Mouse (Mus musculus): ENCODE measurements around the gene Upk3a.
"Not testable (repeated sequence)": the region's sequence is repeated elsewhere in the genome, so short reads cannot be mapped to it uniquely, and the experiment has no call there.

Upk3a gene

DNA sequence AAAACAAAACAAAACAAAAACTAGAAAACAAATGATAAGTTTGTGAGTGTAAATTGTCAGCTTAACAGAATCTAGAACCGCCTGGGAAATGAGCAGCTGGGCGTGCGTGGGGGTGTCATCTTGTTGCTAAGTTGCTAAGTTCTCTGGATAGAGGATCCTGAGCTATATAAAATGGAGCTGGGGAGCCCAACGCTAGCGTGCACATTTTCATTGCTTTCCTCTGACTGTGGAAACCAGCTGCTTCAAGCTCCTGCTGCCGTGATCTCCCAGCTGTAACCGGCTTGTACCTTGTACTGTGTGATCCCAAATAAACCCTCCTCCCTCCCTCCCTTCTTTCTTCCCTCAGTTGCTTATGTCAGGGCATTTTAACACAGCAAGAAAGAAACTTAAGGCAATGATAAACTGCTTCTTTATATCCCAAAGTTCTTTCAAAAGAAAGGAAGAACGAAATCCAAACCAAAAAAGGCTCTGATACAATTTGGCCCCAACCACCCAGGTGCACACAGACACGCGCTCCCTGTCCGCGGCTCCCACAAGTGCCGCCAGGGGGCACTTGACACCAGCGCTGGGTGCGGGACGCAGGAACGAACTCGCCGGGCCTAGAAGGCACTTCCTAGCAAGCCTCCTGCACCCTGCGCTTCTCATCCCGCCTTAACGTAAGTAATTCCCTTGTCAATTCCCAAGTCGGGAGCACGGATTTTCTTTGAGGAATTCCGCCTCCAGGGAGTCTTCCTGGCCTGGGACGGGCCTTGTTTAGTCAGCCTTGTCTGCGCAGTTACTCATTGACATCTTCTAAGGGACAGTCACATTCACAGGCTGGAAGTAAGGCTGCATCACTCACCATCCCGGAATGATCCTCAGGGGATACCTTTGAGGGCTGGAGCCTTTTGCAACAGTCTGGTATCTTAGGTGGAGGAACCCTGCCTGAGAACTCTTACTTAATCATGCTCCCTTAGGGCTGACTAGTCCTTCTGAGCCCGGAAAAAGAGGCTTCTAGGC is 15.7 kb upstream of the Upk3a start:
- DNase-seq = peak; percentile 88 to 92

DNA sequence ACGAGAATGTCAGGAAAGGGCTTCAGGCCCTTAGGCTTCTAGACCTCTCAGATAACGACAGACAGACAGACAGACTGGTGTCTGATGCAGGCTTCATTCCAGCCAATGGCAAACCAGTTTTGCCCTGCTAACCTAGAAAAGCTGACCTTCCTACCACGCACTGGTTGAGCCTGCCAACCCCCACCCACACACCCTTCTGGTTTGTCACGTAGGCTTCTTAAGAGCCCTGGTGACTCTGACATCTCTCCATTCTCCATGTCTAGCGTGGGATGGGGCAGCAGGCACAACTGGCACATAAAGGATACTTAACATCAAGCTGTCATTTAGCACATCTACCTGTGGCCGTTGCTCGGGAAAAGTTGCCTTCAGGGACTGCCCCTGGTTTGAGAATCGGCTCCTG is 7.3 kb upstream of the Upk3a start:
- no peak for DNase-seq

DNA sequence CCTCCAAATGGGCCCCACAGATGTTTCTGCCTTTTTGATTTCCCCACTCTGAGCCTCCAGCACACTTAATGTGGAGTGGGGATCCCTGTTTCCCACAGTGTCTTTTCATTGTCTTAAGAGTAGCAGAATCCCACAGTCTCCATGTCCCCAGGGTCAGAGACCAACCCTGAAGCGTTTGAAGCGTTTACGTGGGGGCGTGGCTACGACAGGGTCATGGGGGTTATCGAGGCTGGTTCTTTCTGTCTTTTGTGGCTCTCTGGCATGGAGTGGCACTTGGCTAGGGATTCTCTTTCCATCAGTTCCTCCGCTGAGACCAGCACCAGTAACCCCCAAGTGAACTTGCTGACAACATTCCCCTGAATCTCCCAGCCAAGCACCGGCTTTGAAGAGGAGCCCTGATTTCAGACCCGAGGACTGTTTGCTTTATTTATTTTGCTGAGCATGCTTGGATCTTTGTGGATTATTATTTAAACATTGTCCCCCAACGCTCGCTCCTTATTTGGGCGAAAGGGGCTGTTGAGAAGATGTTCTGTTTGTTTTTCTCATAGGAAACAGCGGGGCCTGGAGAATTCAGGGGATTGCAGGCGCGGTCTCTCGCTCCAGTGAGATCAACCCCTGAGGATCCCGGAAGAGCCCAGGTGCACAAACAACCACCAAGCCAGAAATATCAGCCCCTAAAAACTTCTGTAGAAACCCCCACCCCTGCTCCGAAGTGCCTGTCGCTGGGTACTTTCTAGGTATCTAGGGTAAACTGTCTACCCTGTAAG is 4.9 kb upstream of the Upk3a start:
- peak; percentile 24 to 42 for DNase-seq

DNA sequence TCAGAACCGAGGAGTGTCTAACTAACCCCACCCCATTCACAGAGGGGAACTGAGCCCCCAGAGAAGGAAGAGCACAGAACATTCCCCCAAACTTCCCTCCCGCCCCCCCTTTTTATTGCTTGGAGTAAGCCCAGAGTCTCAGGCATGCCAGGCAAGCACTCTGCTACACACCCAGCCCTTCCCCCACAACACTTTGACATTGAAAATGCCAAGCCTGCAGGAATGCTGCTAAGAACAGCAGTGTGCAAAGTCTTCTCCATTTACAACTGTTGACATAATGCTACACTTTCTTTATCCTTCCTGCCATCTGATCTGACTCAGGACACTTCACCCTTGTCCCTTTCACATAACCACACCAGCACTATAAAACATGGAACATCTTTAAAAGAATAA is 4.3 kb upstream of the Upk3a start:
- DNase-seq = peak; percentile 54 to 65

DNA sequence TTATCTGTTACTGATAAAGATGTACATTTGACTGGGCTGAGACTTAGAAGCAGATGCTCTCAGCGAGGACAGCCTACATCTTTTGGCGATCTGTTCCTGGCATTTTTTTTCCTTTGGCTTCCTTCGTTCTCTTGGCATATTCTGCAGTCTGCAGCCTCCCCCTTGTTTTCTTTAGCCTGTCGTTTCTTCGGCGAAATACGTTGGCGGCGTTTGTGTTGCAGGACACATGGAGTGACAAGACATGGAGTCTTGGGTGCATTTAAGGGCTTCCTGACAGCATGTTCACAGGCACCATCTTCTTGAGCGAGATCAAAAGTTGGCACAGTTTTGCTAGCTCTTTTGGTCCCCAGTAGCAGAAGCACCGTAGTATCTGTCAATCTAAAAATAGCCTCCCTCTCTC is 1.2 kb upstream of the Upk3a start:
- no peak for DNase-seq

DNA sequence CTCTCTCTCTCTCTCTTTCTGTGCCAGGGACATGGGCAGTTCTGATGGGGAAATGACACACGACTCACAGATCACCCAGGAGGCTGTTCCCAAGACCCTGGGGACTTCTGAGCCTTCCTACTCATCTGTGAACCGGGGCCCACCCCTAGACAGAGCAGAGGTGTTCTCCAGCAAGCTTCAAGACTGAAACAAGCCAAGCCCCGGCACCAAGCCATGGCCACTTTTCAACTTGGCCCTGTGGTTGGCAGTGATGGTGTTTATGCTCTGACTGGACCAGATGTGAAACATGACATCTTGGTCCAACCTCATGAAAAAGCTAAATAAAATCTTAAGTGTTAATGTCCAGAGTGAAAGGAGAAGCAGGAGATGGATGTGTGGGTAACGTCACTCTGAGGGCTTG is 5.3 kb downstream of the Upk3a start:
- no peak for DNase-seq

DNA sequence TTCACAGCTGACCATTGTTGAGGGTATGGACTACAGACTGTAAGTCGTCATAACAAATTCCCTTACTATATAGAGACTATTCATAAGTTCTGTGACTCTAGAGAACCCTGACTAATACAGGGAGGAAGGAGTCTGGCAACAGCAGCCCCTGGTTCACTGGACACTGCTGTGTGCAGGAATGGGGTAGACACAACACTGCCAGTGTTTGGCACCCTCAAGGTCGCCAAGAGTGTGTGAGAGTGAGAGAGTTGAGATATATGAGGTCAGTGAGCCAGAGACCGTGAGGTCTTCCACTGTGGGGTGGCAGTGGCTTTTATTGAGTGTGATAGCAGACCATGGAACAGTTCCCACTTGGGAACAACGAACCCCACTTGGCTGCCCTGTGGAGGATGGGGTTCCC is 9.3 kb downstream of the Upk3a start:
- no peak for DNase-seq

DNA sequence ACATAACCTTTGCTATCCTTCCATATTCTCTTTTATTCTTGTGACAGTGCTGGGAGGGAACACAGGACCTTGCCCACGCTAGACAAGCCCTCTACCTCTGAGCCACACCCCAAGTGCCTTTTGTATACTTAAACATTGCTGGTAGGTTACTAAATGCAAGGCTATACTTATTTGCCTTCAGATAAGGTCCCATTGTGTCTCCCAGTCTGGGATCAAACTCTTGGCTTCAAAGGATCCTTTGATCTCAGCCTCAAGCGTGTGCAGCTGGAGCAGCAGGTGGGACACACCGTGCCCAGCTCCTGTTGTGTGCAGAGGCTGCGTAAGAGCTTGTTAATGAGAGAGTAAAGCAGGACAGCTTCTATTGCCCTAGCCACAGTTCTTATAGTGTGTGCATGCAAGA is 10.8 kb downstream of the Upk3a start:
- DNase-seq = no peak

DNA sequence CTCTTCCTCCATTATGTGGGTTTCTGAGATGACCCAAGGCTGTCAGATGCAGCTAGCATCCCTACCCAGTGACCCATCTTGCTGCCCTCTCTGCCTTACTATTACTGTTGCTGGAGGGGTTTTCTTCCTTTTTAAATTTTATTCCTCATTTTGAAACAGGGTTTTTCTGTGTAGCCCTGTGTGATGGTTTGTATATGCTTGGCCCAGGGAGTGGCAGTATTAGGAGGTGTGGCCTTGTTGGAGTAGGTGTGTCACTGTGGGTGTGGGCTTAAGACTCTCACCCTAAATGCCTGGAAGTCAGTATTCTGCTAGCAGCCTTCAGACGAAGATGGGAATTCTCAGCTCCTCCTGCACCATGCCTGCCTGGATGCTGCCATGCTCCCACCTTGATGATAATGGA is 11.7 kb downstream of the Upk3a start, which contains the start of gene Fam118a:
Fam118a (plus strand) TSS at position 301 of the 400 bp plus-strand sequence.
- DNase-seq = not testable (repeated sequence)

DNA sequence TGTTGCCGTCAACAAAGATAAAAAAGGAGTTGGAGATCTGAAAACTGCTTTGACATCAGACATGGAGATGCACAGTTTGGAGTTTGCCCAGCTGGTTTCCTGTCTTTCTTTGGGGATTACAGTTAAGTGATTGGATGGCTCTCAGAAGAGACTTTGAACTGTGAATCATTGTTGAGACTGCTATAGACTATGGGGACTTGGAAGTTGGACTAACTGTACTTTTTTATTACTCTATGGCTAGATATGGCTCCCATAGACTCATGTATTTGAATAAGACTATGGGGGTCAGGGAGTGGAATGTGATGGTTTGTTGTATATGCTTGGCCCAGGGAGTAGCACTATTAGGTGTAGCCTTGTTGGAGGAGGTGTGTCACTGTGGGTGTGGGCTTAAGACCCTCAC is 13.7 kb downstream of the Upk3a start:
- not testable (repeated sequence) for DNase-seq

DNA sequence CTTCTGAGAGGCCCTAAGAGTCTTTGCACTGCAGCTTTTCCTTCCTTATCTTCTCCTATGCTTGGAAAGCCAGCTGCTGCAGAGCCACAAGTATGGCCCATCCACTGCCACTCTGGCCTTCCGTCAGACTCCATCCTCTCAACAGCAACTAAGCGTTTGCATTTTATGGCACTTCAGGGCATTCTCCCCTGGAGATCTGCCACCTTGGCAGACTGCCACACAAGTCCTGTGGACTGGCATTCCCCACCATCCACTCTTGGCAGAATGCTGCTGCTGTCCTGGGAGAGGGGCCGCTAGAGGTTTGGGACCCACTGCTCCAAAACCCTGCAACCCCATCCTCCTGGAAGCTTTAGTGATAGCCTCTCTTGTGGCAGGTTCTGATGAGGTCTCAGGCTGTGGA is 14.9 kb downstream of the Upk3a start:
- peak; percentile 22 to 46 for DNase-seq

DNA sequence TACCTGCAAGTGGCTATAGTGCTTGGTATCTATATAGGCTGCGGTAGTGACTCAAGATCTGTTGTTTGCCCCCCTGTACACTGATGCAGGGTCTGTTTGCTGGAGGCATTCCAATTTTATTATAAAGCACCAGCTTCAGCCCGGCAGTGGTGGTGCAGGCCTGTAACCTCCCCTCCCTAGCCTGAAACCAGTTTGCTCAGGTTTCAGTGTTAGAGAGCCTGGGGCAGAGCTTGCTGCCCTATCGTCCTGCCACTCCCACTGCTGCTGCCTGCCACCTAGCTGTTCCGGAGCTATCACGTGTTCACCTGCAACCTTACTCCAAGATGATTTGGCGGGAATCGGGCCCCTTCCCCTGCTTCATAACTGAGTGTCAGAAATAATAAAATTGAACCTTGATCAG is 17.0 kb downstream of the Upk3a start:
- peak; percentile 41 to 62 for DNase-seq

DNA sequence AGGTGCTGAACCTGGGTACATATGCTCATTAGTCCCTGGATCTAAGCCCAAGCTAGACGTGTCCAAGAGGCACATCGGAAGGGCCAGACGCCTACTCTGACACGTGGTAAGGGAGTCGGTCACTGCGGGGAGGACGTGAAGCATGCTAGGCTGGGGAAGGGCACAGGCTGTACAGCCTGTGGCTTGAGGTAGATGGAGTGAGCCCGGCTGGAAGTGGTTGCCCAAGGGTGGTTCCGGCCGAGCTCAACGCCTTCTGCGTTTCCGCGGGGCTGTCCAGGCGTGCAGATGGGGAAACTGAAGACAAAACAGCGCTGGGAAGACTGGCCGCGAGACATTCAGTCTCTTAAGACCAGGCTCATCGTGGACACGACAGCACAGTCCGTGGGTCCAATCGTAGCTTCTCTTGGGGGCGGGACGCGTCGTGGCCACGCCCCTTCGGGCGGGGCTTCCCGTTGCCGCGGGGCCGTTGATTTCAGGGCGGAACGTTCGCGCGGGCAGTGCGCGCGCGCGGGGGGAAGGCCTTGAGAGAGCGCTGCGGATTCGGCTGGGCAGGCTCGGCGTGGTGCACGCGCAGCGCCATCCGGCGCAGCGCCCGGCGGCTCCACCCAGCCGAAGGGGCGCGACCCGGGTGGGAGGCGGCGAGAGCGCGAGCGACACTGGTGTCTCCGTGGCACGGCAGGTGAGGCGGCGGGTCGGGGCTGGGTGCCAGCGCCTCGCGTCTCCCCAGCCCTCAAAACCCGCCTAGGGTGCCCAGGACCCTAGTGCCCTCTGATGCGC is 19.8 kb downstream of the Upk3a start:
- DNase-seq = peak; percentile 98 to 99

DNA sequence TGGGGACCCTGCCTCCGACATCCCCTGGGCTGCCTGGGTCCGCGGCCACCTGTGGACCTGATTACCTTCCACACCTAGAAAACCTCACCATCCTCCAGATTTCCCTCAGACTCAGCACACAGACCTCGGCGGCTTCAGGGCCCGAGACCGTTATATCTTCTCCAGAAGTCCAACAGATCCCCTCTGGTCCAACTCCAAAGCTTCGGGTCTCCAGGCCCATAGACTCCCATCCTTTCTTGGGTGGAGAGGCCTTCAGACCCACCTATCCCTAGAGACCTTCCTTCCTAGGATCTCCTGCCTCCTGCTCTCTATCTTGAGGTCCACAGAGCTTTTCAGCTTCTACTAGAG is 20.4 kb downstream of the Upk3a start:
- no peak for DNase-seq

DNA sequence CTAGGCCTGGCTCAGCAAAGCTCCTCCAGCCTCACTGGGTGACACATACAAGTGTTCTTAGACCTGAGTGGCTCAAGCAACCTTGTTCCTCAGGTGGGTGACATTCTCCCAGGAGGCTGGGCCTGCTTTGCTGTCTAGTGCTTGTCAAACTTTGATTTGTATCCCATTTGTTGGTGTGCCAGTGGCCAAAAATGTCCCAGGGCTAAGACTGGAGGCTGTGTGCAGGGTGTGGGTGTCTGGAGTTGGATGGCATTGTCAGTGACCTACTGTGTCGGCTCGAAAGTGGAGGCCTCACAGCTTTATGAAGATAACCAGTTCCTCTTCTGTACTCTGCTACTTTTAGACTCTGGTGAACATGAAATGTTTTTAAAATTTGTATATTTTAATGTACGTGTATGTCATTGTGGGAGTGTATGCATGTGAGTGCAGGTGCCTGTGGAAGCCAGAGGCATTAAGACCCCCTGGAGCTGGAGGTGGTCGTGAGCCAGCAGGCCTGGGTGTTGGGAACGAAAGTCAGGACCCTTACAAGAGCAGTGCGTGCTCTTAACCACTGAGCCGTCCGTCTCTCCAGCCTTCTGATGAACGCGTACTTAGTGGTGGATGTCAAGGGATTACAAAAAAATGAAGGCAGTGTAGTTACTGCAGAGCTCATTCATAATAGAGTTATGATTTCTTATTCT is 24.7 kb downstream of the Upk3a start:
- DNase-seq = no peak

DNA sequence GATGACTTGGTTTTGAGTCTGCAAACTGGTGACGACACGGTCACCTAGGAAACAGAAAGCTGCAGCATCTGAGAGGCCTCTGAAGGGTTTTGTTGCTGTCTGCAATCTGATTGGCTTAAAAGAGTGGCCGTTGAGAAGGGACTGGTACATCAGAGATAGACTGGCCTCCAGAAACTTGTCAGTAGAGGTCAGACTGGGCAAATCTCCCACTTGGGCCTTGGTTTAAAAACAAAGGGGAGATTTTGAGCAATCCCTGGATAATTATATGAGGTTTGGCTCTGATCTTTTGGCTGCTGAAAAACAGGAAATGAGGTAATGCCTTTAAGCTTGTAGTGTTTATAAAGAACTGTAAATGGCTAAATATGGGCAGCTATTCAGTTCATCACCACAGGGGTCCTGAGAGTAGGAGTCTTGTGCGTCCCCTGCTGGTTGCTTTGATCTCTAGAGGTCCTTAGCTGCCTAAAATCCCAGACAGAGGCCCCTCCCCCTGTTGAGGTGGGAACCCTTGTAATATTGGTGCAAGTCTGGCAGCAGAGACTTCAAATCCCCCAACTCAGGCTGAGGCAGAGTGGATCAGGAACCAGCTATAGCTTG is 25.5 kb downstream of the Upk3a start:
- peak; percentile 82 to 90 for DNase-seq

DNA sequence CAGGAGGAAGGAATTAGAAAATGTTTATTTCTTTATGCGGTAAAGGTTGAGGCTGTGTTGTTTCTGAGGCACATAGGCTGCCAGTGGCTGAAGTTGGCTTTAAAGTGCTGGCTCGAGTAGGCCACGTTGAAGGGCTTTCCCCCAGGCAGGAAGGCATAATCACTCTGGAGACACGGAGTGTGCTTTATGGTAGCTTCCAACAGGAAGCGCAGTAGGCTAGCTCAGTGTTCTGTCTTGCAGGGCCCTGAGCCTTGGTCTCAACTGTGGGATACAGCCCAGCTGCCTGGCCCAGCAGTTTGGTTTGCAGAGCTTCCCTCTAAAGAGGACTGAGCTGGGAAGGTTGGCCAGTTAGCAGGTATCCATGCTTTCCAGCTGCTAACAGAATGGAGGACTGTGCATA is 26.2 kb downstream of the Upk3a start:
- DNase-seq = peak in 1 of 2 experiments; percentile 20

DNA sequence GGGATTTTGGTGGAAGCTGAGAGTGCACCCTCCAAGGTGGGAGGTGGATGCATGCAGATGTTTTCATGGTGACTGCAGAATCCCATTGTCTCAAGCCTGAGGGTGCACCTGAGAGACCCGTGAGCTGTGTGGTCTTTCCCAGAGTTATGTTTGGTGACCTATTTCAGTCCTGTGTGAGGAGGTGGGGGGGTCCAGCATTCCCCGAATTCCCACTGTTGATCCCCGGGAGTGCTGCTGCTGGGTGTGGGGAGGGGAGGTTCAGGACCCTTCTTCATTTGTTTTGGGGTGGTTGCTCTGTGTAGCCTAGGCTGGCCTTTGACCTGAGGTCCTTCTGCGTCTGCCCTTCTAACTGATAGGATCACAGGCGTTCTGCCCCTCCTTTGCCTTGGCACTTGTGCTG is 26.8 kb downstream of the Upk3a start:
- DNase-seq = no peak

DNA sequence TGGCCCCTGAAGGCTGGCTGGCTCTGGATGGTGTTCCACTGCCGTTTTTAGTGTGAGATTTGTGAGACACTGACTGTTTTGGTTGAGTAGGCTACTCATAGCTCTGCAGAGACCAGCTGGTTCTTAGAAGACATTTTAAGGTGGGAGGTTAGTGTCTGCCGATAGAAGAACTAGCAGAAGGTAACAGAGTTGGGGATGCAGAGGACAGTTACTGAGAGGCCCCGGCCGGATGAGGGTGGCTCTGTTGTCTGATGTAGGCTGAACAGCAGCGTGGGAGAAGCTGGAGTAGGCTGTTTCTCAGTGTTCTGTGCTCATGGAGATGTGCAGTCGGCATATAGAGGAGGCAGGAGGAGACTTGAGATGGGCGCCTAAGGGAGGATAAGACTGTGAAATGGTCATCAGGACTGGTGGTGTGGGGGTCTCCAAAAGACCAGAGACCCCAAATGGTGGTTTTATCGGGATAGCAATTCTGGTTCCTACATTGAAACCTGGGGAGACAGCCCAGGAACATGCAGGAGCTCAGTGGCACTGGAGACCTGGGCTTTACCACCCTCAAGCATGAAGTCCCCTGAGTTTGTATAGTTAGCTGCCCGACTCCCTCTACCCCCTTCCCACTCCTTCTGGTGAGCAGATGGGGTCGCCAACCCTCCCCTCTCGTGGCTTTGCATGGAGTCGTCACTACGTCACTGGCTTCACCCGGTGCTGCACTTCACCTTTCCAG is 29.4 kb downstream of the Upk3a start:
- no peak for DNase-seq

DNA sequence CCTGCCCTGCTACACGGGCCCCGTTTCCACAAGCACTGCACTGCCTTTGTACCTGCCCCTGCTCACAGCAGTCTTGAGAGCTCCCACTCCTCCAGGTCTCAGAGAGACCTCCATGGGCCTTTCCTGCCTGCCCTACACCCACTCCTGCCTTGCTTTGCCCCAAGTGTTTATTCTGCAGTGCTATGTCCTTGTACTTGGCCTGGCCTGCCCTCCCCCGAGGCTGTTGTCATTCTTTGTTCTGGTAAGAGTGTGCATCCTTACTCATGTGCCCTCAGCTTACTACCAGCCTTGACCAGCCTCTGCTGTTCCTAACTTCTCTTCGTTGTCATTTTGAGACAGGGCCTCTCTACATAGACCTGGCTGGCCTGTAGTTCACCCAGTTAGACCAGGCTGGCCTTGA is 30.9 kb downstream of the Upk3a start:
- no peak for DNase-seq

DNA sequence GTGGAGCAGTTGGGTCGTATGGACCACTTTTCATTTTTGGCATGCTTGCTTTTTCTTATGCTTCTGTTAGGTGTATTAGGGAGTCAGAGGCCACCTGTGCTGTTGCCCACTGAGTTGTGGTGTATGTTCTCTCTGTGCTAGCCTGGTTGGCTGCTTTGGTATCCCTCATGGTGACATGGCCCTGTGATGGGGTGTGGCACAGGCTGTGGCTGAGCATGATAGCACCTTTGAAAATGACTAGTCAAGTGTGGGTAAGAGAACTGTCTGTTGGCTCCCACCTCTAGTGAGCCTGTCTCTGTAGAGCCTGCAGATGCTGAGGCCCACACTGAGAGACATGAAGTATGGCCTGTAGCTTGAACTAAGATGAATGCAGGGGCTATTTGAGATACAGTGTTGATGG is 32.8 kb downstream of the Upk3a start:
- DNase-seq = no peak

Data from kidney, postnatal 4 days (tissue).